Mouse (Mus musculus): ENCODE measurements at regions not wholly inside any gene's neighbourhood (a gene's known extent, or its start where the extent isn't known, plus 50 kb on each side); places are given as distances from the start of the nearest gene placed in this dataset.
A peak's percentile ranks its signal among the peaks of the same experiment; 100 is the strongest.

- WGBS, result 32% methylated on average over 7 of the region's 7 CpGs
- ATAC-seq, result peak; percentile 91
- no peaks in the 10 kb centered on the region for H3K36me3 ChIP-seq (ENCODE audit: control insufficient read depth, insufficient read depth)
- H3K9me3 ChIP-seq (ENCODE audit: control insufficient read depth), result no peaks in the 10 kb centered on the region
- H3K4me3 ChIP-seq (ENCODE audit: low read depth, low read length), result no peak overlapping the region
- H3K27ac ChIP-seq (ENCODE audit: low read depth, low read length), result no peak overlapping the region
- no peak for TF ChIP-seq CTCF (IDR thresholded peaks at IDR 0.05; ENCODE audit: low read depth)
- no peak overlapping the region; the same call in 1 of the 2 replicates for H3K4me2 ChIP-seq (replicated peaks; ENCODE audit: low read depth)
- H3K9ac ChIP-seq (ENCODE audit: low read depth, low read length), result no peak overlapping the region
- H3K4me1 ChIP-seq (replicated peaks; ENCODE audit: control insufficient read depth, insufficient read depth, low read length), result no peaks in the 10 kb centered on the region
- no peaks in the 10 kb centered on the region for H3K27me3 ChIP-seq (replicated peaks; ENCODE audit: control insufficient read depth, insufficient read depth, low read length)
Measured at GRCm38 (mm10) chr8:103347158-103347871, 561.9 kb upstream of the Cdh11 start.

- Histone ChIP-seq H3K4me3 (ENCODE audit: low read depth, low read length) (no peak overlapping the region), H3K27me3 (replicated peaks; ENCODE audit: control insufficient read depth, insufficient read depth, low read length) (no peaks in the 10 kb centered on the region), H3K4me2 (replicated peaks; ENCODE audit: low read depth) (no peak overlapping the region), H3K27ac (ENCODE audit: low read depth, low read length) (no peak overlapping the region), H3K36me3 (ENCODE audit: control insufficient read depth, insufficient read depth) (no peaks in the 10 kb centered on the region), H3K9ac (ENCODE audit: low read depth, low read length) (no peak overlapping the region), H3K9me3 (ENCODE audit: control insufficient read depth) (no peaks in the 10 kb centered on the region), H3K4me1 (replicated peaks; ENCODE audit: control insufficient read depth, insufficient read depth, low read length) (no peaks in the 10 kb centered on the region)
- WGBS, result 71% methylated on average over 3 of the region's 3 CpGs
- ATAC-seq, result no peak
- TF ChIP-seq CTCF (IDR thresholded peaks at IDR 0.05; ENCODE audit: low read depth), result no peak
Measured at GRCm38 (mm10) chr8:103361713-103362112, 576.3 kb upstream of the Cdh11 start.

- Histone ChIP-seq H3K36me3 (ENCODE audit: control insufficient read depth, insufficient read depth) (no peaks in the 10 kb centered on the region), H3K9me3 (ENCODE audit: control insufficient read depth) (no peaks in the 10 kb centered on the region), H3K27ac (ENCODE audit: low read depth, low read length) (no peak overlapping the region), H3K4me2 (replicated peaks; ENCODE audit: low read depth) (no peak overlapping the region), H3K27me3 (replicated peaks; ENCODE audit: control insufficient read depth, insufficient read depth, low read length) (no peaks in the 10 kb centered on the region), H3K9ac (ENCODE audit: low read depth, low read length) (no peak overlapping the region), H3K4me1 (replicated peaks; ENCODE audit: control insufficient read depth, insufficient read depth, low read length) (no peaks in the 10 kb centered on the region), H3K4me3 (ENCODE audit: low read depth, low read length) (no peak overlapping the region)
- WGBS, result 52% methylated on average over 2 of the region's 2 CpGs
- ATAC-seq, result no peak
- TF ChIP-seq CTCF (IDR thresholded peaks at IDR 0.05; ENCODE audit: low read depth), result no peak
Measured at GRCm38 (mm10) chr8:103370394-103370793, 585.0 kb upstream of the Cdh11 start.

GRCm38 (mm10) chr8:103373007-103373406, 587.6 kb upstream of the Cdh11 start:
- H3K27me3 ChIP-seq (replicated peaks; ENCODE audit: control insufficient read depth, insufficient read depth, low read length), result no peaks in the 10 kb centered on the region
- H3K9ac ChIP-seq (ENCODE audit: low read depth, low read length), result no peak overlapping the region
- no peak overlapping the region for H3K4me2 ChIP-seq (replicated peaks; ENCODE audit: low read depth)
- no peak overlapping the region for H3K4me3 ChIP-seq (ENCODE audit: low read depth, low read length)
- no peak for TF ChIP-seq CTCF (IDR thresholded peaks at IDR 0.05; ENCODE audit: low read depth)
- no peaks in the 10 kb centered on the region for H3K36me3 ChIP-seq (ENCODE audit: control insufficient read depth, insufficient read depth)
- no peak for ATAC-seq
- 50% methylated on average over 1 of the region's 1 CpGs for WGBS
- H3K27ac ChIP-seq (ENCODE audit: low read depth, low read length), result no peak overlapping the region
- no peaks in the 10 kb centered on the region for H3K4me1 ChIP-seq (replicated peaks; ENCODE audit: control insufficient read depth, insufficient read depth, low read length)
- H3K9me3 ChIP-seq (ENCODE audit: control insufficient read depth), result no peaks in the 10 kb centered on the region

GRCm38 (mm10) chr8:103374151-103374550, 588.7 kb upstream of the Cdh11 start:
- 78% methylated on average over 4 of the region's 4 CpGs for WGBS
- ATAC-seq, result no peak
- no peak overlapping the region for H3K9ac ChIP-seq (ENCODE audit: low read depth, low read length)
- H3K36me3 ChIP-seq (ENCODE audit: control insufficient read depth, insufficient read depth), result no peaks in the 10 kb centered on the region
- H3K27ac ChIP-seq (ENCODE audit: low read depth, low read length), result no peak overlapping the region
- H3K4me2 ChIP-seq (replicated peaks; ENCODE audit: low read depth), result no peak overlapping the region
- TF ChIP-seq CTCF (IDR thresholded peaks at IDR 0.05; ENCODE audit: low read depth), result no peak
- H3K4me1 ChIP-seq (replicated peaks; ENCODE audit: control insufficient read depth, insufficient read depth, low read length), result no peaks in the 10 kb centered on the region
- H3K9me3 ChIP-seq (ENCODE audit: control insufficient read depth), result no peaks in the 10 kb centered on the region
- no peak overlapping the region for H3K4me3 ChIP-seq (ENCODE audit: low read depth, low read length)
- no peaks in the 10 kb centered on the region for H3K27me3 ChIP-seq (replicated peaks; ENCODE audit: control insufficient read depth, insufficient read depth, low read length)

- Histone ChIP-seq H3K36me3 (ENCODE audit: control insufficient read depth, insufficient read depth) (no peaks in the 10 kb centered on the region), H3K27ac (ENCODE audit: low read depth, low read length) (no peak overlapping the region), H3K4me2 (replicated peaks; ENCODE audit: low read depth) (no peak overlapping the region), H3K9ac (ENCODE audit: low read depth, low read length) (no peak overlapping the region), H3K27me3 (replicated peaks; ENCODE audit: control insufficient read depth, insufficient read depth, low read length) (no peaks in the 10 kb centered on the region), H3K4me1 (replicated peaks; ENCODE audit: control insufficient read depth, insufficient read depth, low read length) (no peaks in the 10 kb centered on the region), H3K4me3 (ENCODE audit: low read depth, low read length) (no peak overlapping the region), H3K9me3 (ENCODE audit: control insufficient read depth) (no peaks in the 10 kb centered on the region)
- no peak for ATAC-seq
- WGBS, result 10% methylated on average over 3 of the region's 3 CpGs
- no peak for TF ChIP-seq CTCF (IDR thresholded peaks at IDR 0.05; ENCODE audit: low read depth)
Measured at GRCm38 (mm10) chr8:103378545-103378944, 593.1 kb upstream of the Cdh11 start.

Data from intestine, postnatal 0 days (tissue).